Mouse (Mus musculus) ES-Bruce4 (cell line): Measurements from ENCODE around the gene Iglon5.

Experiments used
- CTCF ChIP-seq: IDR thresholded peaks from one replicate; pipeline ENCODE4 v1.8.1; 2011; ENCODE audit warnings: low read depth, low read length
- EP300 ChIP-seq: IDR thresholded peaks from 2 replicates; pipeline ENCODE4 v1.6.1; 2011; ENCODE audit warnings: low read depth, low read length; ENCODE audit not compliant: insufficient read depth
- POLR2A ChIP-seq: IDR thresholded peaks from one replicate; pipeline ENCODE4 v1.8.1; 2011; ENCODE audit warnings: low read length; ENCODE audit not compliant: insufficient read depth

GRCm38 (mm10) chr7:43490861-43491260, 986 bp upstream of the Iglon5 start:
- TF ChIP-seq POLR2A (no peak), CTCF (no peak), EP300 (no peak)
